Mouse (Mus musculus): Measurements from ENCODE around the gene Psmb1. TPM values are rescaled to one million over a fixed set of nuclear protein-coding genes. Genes with fewer than 3 reads are reported as not detected.
"Not testable (repeated sequence)": the region's sequence is repeated elsewhere in the genome, so short reads cannot be mapped to it uniquely, and the experiment has no call there.

The Psmb1 gene
- polyA plus RNA-seq, 1 experiment from 2014 or later: 230 TPM

GRCm38 (mm10) chr17:15449144-15449543 is 50.4 kb downstream of the Psmb1 start:
- H3K36me3 ChIP-seq (ENCODE audit: control insufficient read depth, insufficient read depth, low read length); H3K9ac ChIP-seq (ENCODE audit: low read depth, low read length); H3K27ac ChIP-seq (ENCODE audit: low read length); H3K4me3 ChIP-seq (ENCODE audit: low read depth, low read length); H3K4me1 ChIP-seq (ENCODE audit: control insufficient read depth, insufficient read depth, low read length); H3K4me2 ChIP-seq (ENCODE audit: low read length); ATAC-seq; H3K9me3 ChIP-seq (replicated peaks; ENCODE audit: control insufficient read depth, low read length, poor library complexity, severe bottlenecking); H3K27me3 ChIP-seq (ENCODE audit: control insufficient read depth, insufficient read depth, low read depth, low read length): not testable (repeated sequence)
- WGBS: 72% methylated on average over 5 of the region's 6 CpGs

- Histone ChIP-seq H3K4me1 (ENCODE audit: control insufficient read depth, insufficient read depth, low read length) (no peaks in the 10 kb centered on the region), H3K4me2 (ENCODE audit: low read length) (no peak overlapping the region), H3K4me3 (ENCODE audit: low read depth, low read length) (no peak overlapping the region), H3K9me3 (replicated peaks; ENCODE audit: control insufficient read depth, low read length, poor library complexity, severe bottlenecking) (no peaks in the 10 kb centered on the region), H3K27me3 (ENCODE audit: control insufficient read depth, insufficient read depth, low read depth, low read length) (no peaks in the 10 kb centered on the region), H3K27ac (ENCODE audit: low read length) (no peak overlapping the region), H3K36me3 (ENCODE audit: control insufficient read depth, insufficient read depth, low read length) (no peaks in the 10 kb centered on the region), H3K9ac (ENCODE audit: low read depth, low read length) (no peak overlapping the region)
- 62% methylated on average over 5 of the region's 5 CpGs for WGBS
- no peak for ATAC-seq
Measured at GRCm38 (mm10) chr17:15447831-15448230, 51.7 kb downstream of the Psmb1 start.

GRCm38 (mm10) chr17:15445421-15445820 is 54.1 kb downstream of the Psmb1 start:
- Histone ChIP-seq H3K4me3 (ENCODE audit: low read depth, low read length) (no peak overlapping the region), H3K36me3 (ENCODE audit: control insufficient read depth, insufficient read depth, low read length) (no peaks in the 10 kb centered on the region), H3K4me1 (ENCODE audit: control insufficient read depth, insufficient read depth, low read length) (peaks cover 7% of the 10 kb centered on the region), H3K27me3 (ENCODE audit: control insufficient read depth, insufficient read depth, low read depth, low read length) (no peaks in the 10 kb centered on the region), H3K4me2 (ENCODE audit: low read length) (no peak overlapping the region), H3K9me3 (replicated peaks; ENCODE audit: control insufficient read depth, low read length, poor library complexity, severe bottlenecking) (no peaks in the 10 kb centered on the region), H3K27ac (ENCODE audit: low read length) (no peak overlapping the region), H3K9ac (ENCODE audit: low read depth, low read length) (no peak overlapping the region)
- 90% methylated on average over 3 of the region's 3 CpGs for WGBS
- ATAC-seq: no peak

GRCm38 (mm10) chr17:15440463-15441121 is 59.0 kb downstream of the Psmb1 start:
- Histone ChIP-seq H3K9ac (ENCODE audit: low read depth, low read length) (peak overlapping the region; percentile 48), H3K4me2 (ENCODE audit: low read length) (peak overlapping the region; percentile 19; the same call in 1 of the 2 replicates)
- 3% methylated on average over 10 of the region's 11 CpGs for WGBS

GRCm38 (mm10) chr17:15440067-15440462 is 59.5 kb downstream of the Psmb1 start:
- 62% methylated on average over 8 of the region's 8 CpGs for WGBS
- H3K9me3 ChIP-seq (replicated peaks; ENCODE audit: control insufficient read depth, low read length, poor library complexity, severe bottlenecking): no peaks in the 10 kb centered on the region
- ATAC-seq: no peak
- peak overlapping the region; percentile 48; the same call in 1 of the 2 replicates for H3K9ac ChIP-seq (ENCODE audit: low read depth, low read length)
- no peak overlapping the region for H3K4me2 ChIP-seq (ENCODE audit: low read length)
- H3K4me1 ChIP-seq (ENCODE audit: control insufficient read depth, insufficient read depth, low read length): peaks cover 12% of the 10 kb centered on the region
- H3K27ac ChIP-seq (ENCODE audit: low read length): no peak overlapping the region
- no peaks in the 10 kb centered on the region for H3K36me3 ChIP-seq (ENCODE audit: control insufficient read depth, insufficient read depth, low read length)
- no peak overlapping the region for H3K4me3 ChIP-seq (ENCODE audit: low read depth, low read length)
- no peaks in the 10 kb centered on the region for H3K27me3 ChIP-seq (ENCODE audit: control insufficient read depth, insufficient read depth, low read depth, low read length)

More at GRCm38 (mm10) chr17:15440463-15441121, 59.0 kb downstream of the Psmb1 start:
- Histone ChIP-seq H3K27me3 (ENCODE audit: control insufficient read depth, insufficient read depth, low read depth, low read length) (no peaks in the 10 kb centered on the region), H3K4me1 (ENCODE audit: control insufficient read depth, insufficient read depth, low read length) (peaks cover 12% of the 10 kb centered on the region), H3K27ac (ENCODE audit: low read length) (no peak overlapping the region), H3K36me3 (ENCODE audit: control insufficient read depth, insufficient read depth, low read length) (no peaks in the 10 kb centered on the region), H3K9me3 (replicated peaks; ENCODE audit: control insufficient read depth, low read length, poor library complexity, severe bottlenecking) (no peaks in the 10 kb centered on the region), H3K4me3 (ENCODE audit: low read depth, low read length) (no peak overlapping the region)
- peak; percentile 83 for ATAC-seq

- Histone ChIP-seq H3K4me2 (ENCODE audit: low read length) (no peak overlapping the region), H3K9ac (ENCODE audit: low read depth, low read length) (no peak overlapping the region), H3K36me3 (ENCODE audit: control insufficient read depth, insufficient read depth, low read length) (peaks cover 3% of the 10 kb centered on the region; the same call in 1 of the 2 replicates), H3K4me3 (ENCODE audit: low read depth, low read length) (no peak overlapping the region), H3K9me3 (replicated peaks; ENCODE audit: control insufficient read depth, low read length, poor library complexity, severe bottlenecking) (no peaks in the 10 kb centered on the region), H3K27me3 (ENCODE audit: control insufficient read depth, insufficient read depth, low read depth, low read length) (no peaks in the 10 kb centered on the region), H3K27ac (ENCODE audit: low read length) (no peak overlapping the region), H3K4me1 (ENCODE audit: control insufficient read depth, insufficient read depth, low read length) (no peaks in the 10 kb centered on the region)
- WGBS: 81% methylated on average over 3 of the region's 3 CpGs
- ATAC-seq: no peak
Measured at GRCm38 (mm10) chr17:15434748-15435147, 64.8 kb downstream of the Psmb1 start.

- no peak overlapping the region for H3K4me2 ChIP-seq (ENCODE audit: low read length)
- WGBS: 85% methylated on average over 3 of the region's 3 CpGs
- no peak overlapping the region for H3K9ac ChIP-seq (ENCODE audit: low read depth, low read length)
- no peaks in the 10 kb centered on the region for H3K9me3 ChIP-seq (replicated peaks; ENCODE audit: control insufficient read depth, low read length, poor library complexity, severe bottlenecking)
- H3K4me3 ChIP-seq (ENCODE audit: low read depth, low read length): no peak overlapping the region
- H3K36me3 ChIP-seq (ENCODE audit: control insufficient read depth, insufficient read depth, low read length): peaks cover 14% of the 10 kb centered on the region
- H3K4me1 ChIP-seq (ENCODE audit: control insufficient read depth, insufficient read depth, low read length): no peaks in the 10 kb centered on the region
- no peaks in the 10 kb centered on the region for H3K27me3 ChIP-seq (ENCODE audit: control insufficient read depth, insufficient read depth, low read depth, low read length)
- ATAC-seq: no peak
- H3K27ac ChIP-seq (ENCODE audit: low read length): no peak overlapping the region
Measured at GRCm38 (mm10) chr17:15432036-15432435, 67.5 kb downstream of the Psmb1 start.

GRCm38 (mm10) chr17:15431551-15431950 is 68.0 kb downstream of the Psmb1 start:
- H3K4me1 ChIP-seq (ENCODE audit: control insufficient read depth, insufficient read depth, low read length): no peaks in the 10 kb centered on the region

GRCm38 (mm10) chr17:15431021-15431514 is 68.5 kb downstream of the Psmb1 start:
- H3K4me2 ChIP-seq (ENCODE audit: low read length): no peak overlapping the region
- no peaks in the 10 kb centered on the region for H3K27me3 ChIP-seq (ENCODE audit: control insufficient read depth, insufficient read depth, low read depth, low read length)
- no peaks in the 10 kb centered on the region for H3K4me1 ChIP-seq (ENCODE audit: control insufficient read depth, insufficient read depth, low read length)
- peaks cover 18% of the 10 kb centered on the region for H3K36me3 ChIP-seq (ENCODE audit: control insufficient read depth, insufficient read depth, low read length)
- H3K9ac ChIP-seq (ENCODE audit: low read depth, low read length): no peak overlapping the region
- ATAC-seq: no peak
- H3K9me3 ChIP-seq (replicated peaks; ENCODE audit: control insufficient read depth, low read length, poor library complexity, severe bottlenecking): no peaks in the 10 kb centered on the region
- H3K4me3 ChIP-seq (ENCODE audit: low read depth, low read length): no peak overlapping the region
- H3K27ac ChIP-seq (ENCODE audit: low read length): no peak overlapping the region
- WGBS: 85% methylated on average over 5 of the region's 5 CpGs

More at GRCm38 (mm10) chr17:15431551-15431950, 68.0 kb downstream of the Psmb1 start:
- no peak overlapping the region for H3K4me3 ChIP-seq (ENCODE audit: low read depth, low read length)
- peaks cover 15% of the 10 kb centered on the region for H3K36me3 ChIP-seq (ENCODE audit: control insufficient read depth, insufficient read depth, low read length)
- no peaks in the 10 kb centered on the region for H3K9me3 ChIP-seq (replicated peaks; ENCODE audit: control insufficient read depth, low read length, poor library complexity, severe bottlenecking)
- H3K9ac ChIP-seq (ENCODE audit: low read depth, low read length): no peak overlapping the region
- H3K27ac ChIP-seq (ENCODE audit: low read length): no peak overlapping the region
- no peak overlapping the region for H3K4me2 ChIP-seq (ENCODE audit: low read length)
- no peaks in the 10 kb centered on the region for H3K27me3 ChIP-seq (ENCODE audit: control insufficient read depth, insufficient read depth, low read depth, low read length)
- 98% methylated on average over 4 of the region's 4 CpGs for WGBS
- no peak for ATAC-seq

All from midbrain, embryonic 16.5 days (tissue).